Mouse (Mus musculus): ENCODE measurements around the gene Lcor. TPM values are rescaled to one million over a fixed set of nuclear protein-coding genes. Genes with fewer than 3 reads are reported as not detected.

The Lcor gene
- polyA plus RNA-seq, 1 experiment: 3.5 TPM

- Histone ChIP-seq H3K27ac (ENCODE audit: insufficient read depth, low read length) (no peak overlapping the region), H3K4me1 (ENCODE audit: control insufficient read depth, insufficient read depth, low read length) (no peaks in the 10 kb centered on the region), H3K4me3 (ENCODE audit: insufficient read depth, low read length) (no peak overlapping the region)
- TF ChIP-seq CTCF (IDR thresholded peaks at IDR 0.05; ENCODE audit: extremely low read depth, insufficient read depth, low read length) (no peak), POLR2A (IDR thresholded peaks at IDR 0.05; ENCODE audit: extremely low read depth, insufficient read depth, low read length) (no peak)
These were observed 129.2 kb downstream of the Lcor start for GRCm38 (mm10) chr19:41611683-41612082.

Other genes with a start within 250 kb of the Lcor start
- gene Tm9sf3, start 218.6 kb upstream of the Lcor start, polyA plus RNA-seq (2012; rRNA removed): 89.0 and 90.5 TPM in 2 replicates
- gene Pik3ap1, start 97.5 kb upstream of the Lcor start, polyA plus RNA-seq (2012; rRNA removed): 2.6 TPM in 2 replicates
- gene Gm340, start 99.7 kb downstream of the Lcor start, polyA plus RNA-seq (2012; rRNA removed): 2.4 and 2.5 TPM in 2 replicates

All from cortical plate, adult 2 months (tissue).